Comparison of ENCODE assay signal across 26 mouse cellular contexts in the genomic region with DNA sequence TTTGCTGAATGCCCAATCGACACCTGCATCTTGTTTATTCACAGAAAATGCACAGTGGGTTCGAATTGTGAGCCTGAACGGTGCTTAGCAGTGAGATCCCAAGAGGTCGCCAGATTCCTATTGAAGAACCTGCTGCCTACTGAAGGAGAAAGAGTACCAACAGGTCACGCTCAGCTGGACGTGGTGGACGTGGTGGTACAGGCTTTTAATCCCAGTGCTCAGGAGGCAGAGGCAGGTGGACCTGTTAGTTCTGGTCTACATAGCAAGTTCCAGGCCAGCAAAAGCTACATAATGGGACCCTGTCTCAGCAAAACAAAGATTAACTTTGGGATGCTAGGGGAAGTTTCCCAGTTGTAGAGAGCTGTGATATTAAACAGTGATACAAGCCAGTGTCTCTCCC. TPM values are rescaled to one million over a fixed set of nuclear protein-coding genes. Genes with fewer than 3 reads are reported as not detected.
DNase-seq lines count a peak whose midpoint lies in the region; ATAC-seq lines count a peak whose summit lies in the region.
"Had no signal": no experiment of that assay in that cellular context is flagged by ENCODE, and none has a peak within 500 bp of the region (broad histone marks: within the 10 kb centered on the region; RNA-seq: fewer than 3 reads in every experiment).

No protein-coding gene starts in this region.

- H3K27me3 ChIP-seq in midbrain, embryonic 14.5 days (ENCODE audit: control insufficient read depth, insufficient read depth, low read length): no peaks in the 10 kb centered on the region
- H3K27me3 ChIP-seq: forebrain, embryonic 15.5 days; limb, embryonic 12.5 days; liver, embryonic 12.5 days; megakaryocyte, embryonic 14.5 days; neural tube, embryonic 15.5 days had no signal

- no peak for ATAC-seq in inflammation-experienced regulatory T-cells, adult 6 months
- ATAC-seq in midbrain, embryonic 14.5 days (ENCODE audit: low FRiP score, low TSS enrichment): no peak
- ATAC-seq: forebrain, embryonic 15.5 days; hindbrain, embryonic 16.5 days; liver, embryonic 12.5 days; midbrain, embryonic 16.5 days had no signal

- H3K9me3 ChIP-seq in midbrain, embryonic 14.5 days (ENCODE audit: control insufficient read depth, low read length): no peaks in the 10 kb centered on the region
- H3K9me3 ChIP-seq: forebrain, embryonic 15.5 days; limb, embryonic 12.5 days; liver, embryonic 12.5 days; megakaryocyte, embryonic 14.5 days; neural tube, embryonic 15.5 days had no signal

- no peak overlapping the region for H3K4me2 ChIP-seq in midbrain, embryonic 14.5 days (ENCODE audit: low read length)
- H3K4me2 ChIP-seq: forebrain, embryonic 15.5 days; limb, embryonic 12.5 days; liver, embryonic 12.5 days; neural tube, embryonic 15.5 days had no signal

- H3K4me1 ChIP-seq in midbrain, embryonic 14.5 days (ENCODE audit: control insufficient read depth, insufficient read depth, low read length): 0 out of 2 replicates have a peak, but pooled peaks cover 3% of the 10 kb centered on the region
- H3K4me1 ChIP-seq: forebrain, embryonic 15.5 days had no signal

- no peaks in the 10 kb centered on the region for H3K36me3 ChIP-seq in midbrain, embryonic 14.5 days (ENCODE audit: control insufficient read depth, insufficient read depth, low read length)
- H3K36me3 ChIP-seq: forebrain, embryonic 15.5 days; limb, embryonic 12.5 days; liver, embryonic 12.5 days; neural tube, embryonic 15.5 days had no signal

- peak; percentile 25 for DNase-seq in heart, adult 11 months
- DNase-seq in heart, postnatal 10 days: no peak
- DNase-seq in kidney, adult 11 months: peak; percentile 33
- no peak for DNase-seq in kidney, adult 18-20 months
- DNase-seq in kidney, adult 9 months: peak; percentile 46
- DNase-seq in kidney, postnatal 25 days: peak; percentile 27 to 58
- no peak for DNase-seq in midbrain, embryonic 14.5 days
- DNase-seq: cerebellum, adult 9-10 months; lung, adult 2 months; right cerebral cortex, postnatal 14 days had no signal

- WGBS in midbrain, embryonic 14.5 days: 59% methylated on average over 7 of the region's 7 CpGs

- H3K4me3 ChIP-seq in midbrain, embryonic 14.5 days (replicated peaks; ENCODE audit: low read depth, low read length): no peak overlapping the region
- H3K4me3 ChIP-seq: forebrain, embryonic 15.5 days; limb, embryonic 12.5 days; liver, embryonic 12.5 days; neural tube, embryonic 15.5 days had no signal

- intact Hi-C loops in heart, postnatal 10 days (cut with DNase I): no loop called here

- H3K27ac ChIP-seq in midbrain, embryonic 14.5 days (replicated peaks; ENCODE audit: low read depth, low read length): no peak overlapping the region
- H3K27ac ChIP-seq: forebrain, embryonic 15.5 days; limb, embryonic 12.5 days; liver, embryonic 12.5 days; neural tube, embryonic 15.5 days had no signal

- H3K9ac ChIP-seq in midbrain, embryonic 14.5 days (replicated peaks; ENCODE audit: low read length): no peak overlapping the region
- H3K9ac ChIP-seq: forebrain, embryonic 15.5 days; limb, embryonic 12.5 days; liver, embryonic 12.5 days; neural tube, embryonic 15.5 days had no signal

RNA-seq across cellular contexts. Expression of a gene that starts 21.2 kb away (rescaled TPM):
- not detected for total RNA-seq in heart, postnatal 10 days (2021)
- polyA plus RNA-seq in inflammation-experienced regulatory T-cells, adult 6 months (2017; shearing (Covaris generic)): not detected
- polyA plus RNA-seq in midbrain, embryonic 14.5 days (2014; fragmentation: Nextera tagmentation; extraction: Ambion mirVana): not detected in 2 replicates
- total RNA-seq: adrenal gland, adult 18-20 months; adrenal gland, postnatal 4 days; common myeloid progenitor, adult 5-6 weeks; gastrocnemius, postnatal 4 days; hematopoietic stem cell, adult 5-6 weeks; layer of hippocampus, postnatal 14 days; left cerebral cortex, postnatal 10 days had no signal
- polyA plus RNA-seq: embryonic facial prominence, embryonic 11.5 days; forebrain, embryonic 15.5 days; hindbrain, embryonic 16.5 days; limb, embryonic 12.5 days; liver, embryonic 12.5 days; lung, adult 2 months; midbrain, embryonic 16.5 days; neural tube, embryonic 15.5 days had no signal

Comparison
In these comparisons a context has a peak if more than half of its experiments do, and no peak if none do; other contexts are left out.
1. DNase-seq: peak in heart, adult 11 months (single experiment), kidney, adult 11 months (single experiment), kidney, adult 9 months (single experiment) and kidney, postnatal 25 days (2 of 2); none in heart, postnatal 10 days (0 of 2), kidney, adult 18-20 months (single experiment) and midbrain, embryonic 14.5 days (single experiment).